Mouse (Mus musculus): ENCODE data around the gene Srp54a.
"Not testable (repeated sequence)": the region's sequence is repeated elsewhere in the genome, so short reads cannot be mapped to it uniquely, and the experiment has no call there.

The Srp54a gene

GRCm38 (mm10) chr12:55124731-55125130 lies 44.7 kb downstream of the Srp54a start:
- not testable (repeated sequence) for DNase-seq (ENCODE audit: low read depth, low spot score)

GRCm38 (mm10) chr12:55135540-55135939 lies 55.5 kb downstream of the Srp54a start:
- not testable (repeated sequence) for DNase-seq (ENCODE audit: low read depth, low spot score)

GRCm38 (mm10) chr12:55137859-55138258 lies 57.8 kb downstream of the Srp54a start:
- not testable (repeated sequence) for DNase-seq (ENCODE audit: low read depth, low spot score)

- not testable (repeated sequence) for DNase-seq (ENCODE audit: low read depth, low spot score)
These were observed 74.7 kb downstream of the Srp54a start, which contains the start of gene Srp54b for GRCm38 (mm10) chr12:55154559-55155448. TSS of gene Srp54b (plus strand) at chr12:55155104.

GRCm38 (mm10) chr12:55155449-55155783 lies 75.4 kb downstream of the Srp54a start:
- not testable (repeated sequence) for DNase-seq (ENCODE audit: low read depth, low spot score)
